Mouse (Mus musculus) frontal cortex, postnatal 36 days (tissue): ENCODE measurements around the gene Zfp423.

Source experiments
- DNase-seq, 2 experiments: peaks; one replicate each; pipeline ENCODE4 v3.0.0; 2022; ENCODE audit warnings: low spot score in 2 of 2

The Zfp423 gene

DNA sequence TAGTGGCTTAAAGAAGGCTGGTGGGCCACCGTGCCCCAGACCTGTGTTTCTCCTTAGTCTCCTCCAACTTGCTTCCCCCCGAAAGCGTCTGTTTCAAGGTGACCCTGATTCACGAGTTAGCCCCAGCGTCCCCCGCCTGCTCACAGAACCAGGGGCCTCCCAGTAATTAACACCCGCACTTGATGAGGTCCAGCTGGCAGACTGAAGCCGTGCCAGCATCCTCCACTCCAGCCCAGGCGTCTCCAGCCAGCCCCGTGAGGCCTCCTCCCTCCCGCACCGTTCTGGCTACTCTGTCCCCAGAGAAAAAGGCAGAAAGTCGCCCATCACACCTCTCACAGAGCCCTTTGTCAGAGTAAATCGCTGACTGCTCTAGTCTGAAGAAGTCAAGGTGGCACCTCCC, 213.3 kb downstream of the Zfp423 start:
- DNase-seq: no peak

DNA sequence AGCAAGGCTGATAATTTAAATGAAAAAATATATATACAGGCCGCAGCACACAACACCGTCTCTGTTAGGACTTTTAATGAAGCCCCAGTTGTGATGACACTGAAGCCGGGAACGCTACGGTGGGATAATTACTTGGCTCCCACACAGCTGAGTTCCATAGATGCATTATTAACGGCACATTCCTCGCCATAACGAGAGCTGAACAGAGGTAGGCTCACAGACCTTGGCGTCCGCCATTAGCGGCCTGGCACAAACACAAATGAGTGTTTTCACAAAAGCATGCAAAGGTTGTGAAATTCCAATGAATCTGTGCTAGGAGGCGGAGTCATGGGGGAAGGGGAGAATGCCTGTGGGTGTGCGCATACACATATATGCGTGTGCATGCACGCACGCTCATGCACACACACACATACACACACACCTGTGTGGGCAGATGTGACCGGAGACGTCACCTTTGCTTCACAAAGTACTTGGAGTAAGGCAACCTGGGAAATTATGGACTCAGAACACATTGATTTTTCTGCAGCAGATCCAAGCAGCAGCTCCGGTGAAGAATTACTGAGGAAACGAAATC, 214.2 kb downstream of the Zfp423 start:
- no peak for DNase-seq

GRCm38 (mm10) chr8:87744556-87744955, 214.8 kb downstream of the Zfp423 start:
- no peak for DNase-seq

- DNase-seq: no peak
Measured at GRCm38 (mm10) chr8:87742016-87742415, 217.4 kb downstream of the Zfp423 start.

GRCm38 (mm10) chr8:87740946-87741530, 218.4 kb downstream of the Zfp423 start:
- DNase-seq: no peak

DNA sequence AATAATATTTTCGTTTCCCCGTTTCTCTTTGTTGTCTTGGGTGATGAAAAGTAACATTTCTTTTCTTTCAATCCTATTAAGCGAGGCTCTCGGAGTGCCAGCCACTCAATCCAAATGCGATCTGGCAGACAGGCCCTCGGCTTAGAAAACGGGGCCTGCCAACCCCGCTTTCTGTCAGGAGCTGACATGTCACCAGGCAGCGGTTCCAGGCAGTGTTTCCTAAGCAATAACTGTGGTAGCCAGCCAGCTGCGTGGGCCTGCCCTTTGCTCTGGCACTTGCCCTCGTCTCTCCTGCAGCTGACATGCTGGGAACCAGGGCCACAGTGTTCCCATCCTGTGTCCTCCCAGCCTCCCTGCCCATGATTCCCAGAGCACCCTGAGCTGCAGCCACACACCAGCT, 221.5 kb downstream of the Zfp423 start:
- peak in 1 of 2 experiments; percentile 26 for DNase-seq

GRCm38 (mm10) chr8:87734902-87735301, 224.5 kb downstream of the Zfp423 start:
- DNase-seq: no peak

DNA sequence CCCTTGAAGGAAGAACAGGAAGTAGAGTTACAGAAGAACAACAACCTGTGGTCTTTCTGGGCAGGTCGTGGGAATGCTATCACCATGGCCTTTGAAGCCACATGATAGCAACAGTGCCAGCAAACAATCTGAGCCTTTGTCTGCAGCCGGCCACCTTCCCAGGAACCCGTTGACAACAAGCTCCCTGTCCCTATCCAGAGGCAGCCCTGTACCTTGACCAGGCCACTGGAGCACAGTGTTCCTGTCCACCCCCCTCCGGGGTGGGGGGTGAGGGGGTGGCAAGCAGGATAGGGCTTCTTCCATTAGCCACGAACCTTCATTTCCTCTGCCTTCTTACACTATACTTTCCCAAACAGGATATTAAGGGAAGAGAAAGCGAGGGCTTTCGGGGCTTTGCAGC, 224.9 kb downstream of the Zfp423 start:
- no peak for DNase-seq

- DNase-seq: no peak
Measured at GRCm38 (mm10) chr8:87731062-87731461, 228.3 kb downstream of the Zfp423 start.

DNA sequence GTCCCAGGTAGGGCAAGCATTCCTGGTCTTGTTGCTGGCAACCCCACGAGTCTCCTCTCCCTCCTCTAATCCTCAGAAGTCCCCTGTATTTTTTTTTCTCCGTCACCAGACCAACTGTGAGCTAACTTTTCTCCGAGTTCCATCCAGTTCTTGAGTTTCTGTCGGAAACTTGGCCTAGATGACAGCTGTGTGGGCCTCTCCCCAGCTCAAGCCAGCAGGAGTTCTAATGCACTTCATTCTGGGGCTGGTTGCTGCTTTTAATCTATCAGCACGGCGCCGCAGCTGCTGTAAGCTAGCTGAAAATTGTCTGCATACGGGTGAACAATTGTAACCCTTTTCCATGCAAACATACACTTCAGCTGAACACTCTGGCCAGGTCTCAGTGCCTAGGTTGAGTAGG, 236.4 kb downstream of the Zfp423 start:
- DNase-seq: no peak

DNA sequence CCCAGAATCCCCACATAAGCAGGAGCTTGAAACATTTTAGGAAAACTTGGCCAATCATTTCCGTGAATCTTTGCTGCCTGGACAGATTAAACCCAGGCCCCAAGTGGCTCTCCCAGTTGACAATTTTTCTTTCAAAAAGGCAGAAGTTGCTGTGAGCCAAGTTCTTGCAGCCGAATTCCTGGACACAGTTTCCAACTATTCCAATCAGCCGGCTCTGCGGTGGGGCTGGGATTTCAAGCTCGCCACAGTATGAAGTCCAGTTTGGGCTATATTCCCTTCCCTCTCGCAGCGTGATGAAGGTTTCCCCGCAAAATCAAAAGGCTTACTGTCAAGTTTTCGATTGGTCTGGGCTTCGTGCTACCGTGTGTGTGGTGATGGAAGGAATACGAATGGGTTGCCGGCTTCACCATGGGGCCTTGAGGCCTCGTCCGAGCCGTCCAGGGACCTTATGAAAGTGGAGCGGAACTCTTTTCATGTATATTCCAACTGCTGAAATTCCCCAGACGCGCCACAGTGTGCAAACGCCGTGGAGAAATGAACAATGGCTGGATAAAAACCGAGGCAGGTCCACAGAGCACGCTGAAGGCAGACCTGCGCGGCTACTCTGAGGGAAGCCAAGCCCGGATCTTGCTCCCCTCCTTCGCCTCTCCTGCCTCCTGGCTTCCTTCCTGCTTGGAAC, 240.1 kb downstream of the Zfp423 start:
- DNase-seq: no peak

- DNase-seq: no peak
Measured at GRCm38 (mm10) chr8:87717445-87717844, 241.9 kb downstream of the Zfp423 start.

GRCm38 (mm10) chr8:87716726-87717248, 242.6 kb downstream of the Zfp423 start:
- no peak for DNase-seq

DNA sequence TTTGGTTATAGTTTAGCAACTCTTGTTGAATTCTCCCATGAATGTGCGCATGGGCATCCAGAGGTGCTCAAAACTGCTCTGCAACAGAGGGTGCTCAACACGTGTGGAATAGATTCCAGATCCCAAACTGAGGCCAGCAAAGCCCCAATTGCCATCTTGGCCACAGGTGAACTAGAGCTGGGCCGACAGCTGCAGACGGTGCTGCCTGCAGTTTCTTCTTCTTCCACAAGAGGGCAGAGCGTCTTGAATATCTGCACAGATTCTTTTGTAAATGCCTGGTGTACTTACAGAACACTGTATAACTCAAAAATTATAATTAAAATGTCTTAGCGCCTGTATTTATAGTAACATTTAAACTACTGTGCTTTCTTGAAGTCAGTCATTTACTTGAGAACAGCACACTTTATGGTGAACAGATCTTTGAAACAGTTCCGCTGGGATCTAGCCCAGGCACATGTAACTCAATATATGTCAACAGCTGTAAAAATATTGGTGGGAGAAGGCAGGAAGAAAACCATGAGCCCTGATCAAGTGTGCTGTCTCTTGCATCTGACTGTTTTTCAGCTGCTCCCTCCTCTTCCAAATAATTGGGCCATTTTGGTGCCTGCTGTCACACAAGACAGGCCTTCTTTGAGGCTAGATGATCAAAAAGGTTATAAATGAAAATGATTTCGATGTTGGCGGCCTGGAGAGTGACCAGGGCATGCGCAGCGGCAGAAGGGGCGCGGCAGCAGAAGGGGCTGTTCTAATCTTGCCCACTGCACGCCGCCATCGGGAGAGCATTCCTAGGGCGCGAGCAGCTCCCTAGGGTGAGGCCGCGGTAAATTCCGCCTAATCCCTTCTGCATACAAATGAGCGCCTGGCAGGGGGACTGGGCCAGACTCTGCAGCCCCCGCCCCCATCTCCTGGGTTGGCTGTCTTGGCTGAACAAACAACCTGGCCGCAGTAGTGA, 243.4 kb downstream of the Zfp423 start:
- DNase-seq: peak; percentile 82 to 90

- DNase-seq: no peak
Measured at GRCm38 (mm10) chr8:87713946-87714345, 245.4 kb downstream of the Zfp423 start.

GRCm38 (mm10) chr8:87711955-87712354, 247.4 kb downstream of the Zfp423 start:
- no peak for DNase-seq

GRCm38 (mm10) chr8:87708127-87708637, 251.2 kb downstream of the Zfp423 start:
- no peak for DNase-seq

DNA sequence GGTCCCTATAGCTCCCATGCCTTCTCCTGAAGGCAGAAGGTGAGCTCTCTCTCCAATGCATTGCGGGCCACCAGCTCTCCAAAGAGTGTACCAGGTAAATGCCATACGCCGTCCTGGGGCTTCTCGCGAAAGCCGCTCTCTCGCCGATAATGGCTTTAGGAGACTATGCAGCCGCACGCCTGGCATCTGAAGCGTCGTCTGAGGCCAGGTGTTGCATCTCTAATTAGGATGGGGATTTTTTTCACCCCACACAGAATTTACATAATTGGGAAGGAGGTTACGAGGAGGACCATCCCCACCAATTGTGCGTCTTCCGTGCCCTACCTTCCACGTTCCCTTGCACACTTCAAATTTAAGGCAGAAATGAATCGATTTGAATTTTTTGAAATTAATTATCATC, 252.2 kb downstream of the Zfp423 start:
- DNase-seq: no peak

- DNase-seq: no peak
Measured at GRCm38 (mm10) chr8:87704756-87705155, 254.6 kb downstream of the Zfp423 start.

DNA sequence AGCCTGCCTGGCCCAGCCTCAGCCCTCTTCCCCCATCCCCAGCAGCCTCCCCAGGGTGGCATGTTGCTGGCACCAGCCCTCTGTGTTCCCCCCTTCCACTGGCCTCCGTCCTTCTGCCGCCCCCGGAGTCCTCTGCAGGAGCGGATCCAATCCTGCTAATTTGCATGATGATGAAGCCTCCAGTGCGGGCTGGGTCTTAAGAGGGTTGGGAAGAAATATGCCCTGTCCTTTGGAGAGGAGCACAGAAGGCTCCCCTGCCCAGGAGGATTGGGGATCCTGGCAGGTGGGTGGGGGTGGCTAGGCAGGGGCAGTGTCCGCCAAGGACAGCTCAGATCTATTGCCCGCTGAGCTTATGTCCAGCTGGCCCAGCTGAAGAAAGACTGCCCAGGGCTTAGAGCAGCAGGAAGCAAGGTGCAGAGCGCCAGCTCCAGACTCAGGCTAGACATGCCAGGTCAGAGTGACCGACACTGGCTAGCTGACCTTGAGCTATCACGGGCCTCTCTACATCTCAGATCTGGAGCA, 256.5 kb downstream of the Zfp423 start:
- peak; percentile 36 to 43 for DNase-seq

DNA sequence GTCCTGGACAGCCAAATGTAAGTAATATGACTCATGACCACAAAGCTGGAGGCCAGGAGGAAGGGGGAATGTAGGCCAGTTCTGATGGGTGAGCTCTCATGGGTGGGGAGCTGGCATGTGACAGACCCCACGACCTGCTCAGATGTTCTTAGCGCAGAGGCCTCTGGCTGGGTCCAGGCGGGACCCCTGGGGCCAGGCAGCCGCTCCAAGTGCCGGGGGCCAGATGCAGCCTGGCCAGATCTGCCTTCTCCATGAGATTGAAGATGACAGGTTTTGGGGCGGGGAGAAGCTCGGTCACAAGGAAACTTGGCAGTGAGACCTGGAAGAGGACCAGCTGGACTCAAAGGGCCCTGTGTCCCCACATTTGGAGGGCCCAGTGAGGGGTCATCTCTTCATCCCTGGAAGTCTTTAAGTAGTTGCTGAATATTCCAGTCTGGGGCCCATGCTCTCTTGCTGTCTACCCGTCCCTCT, 257.3 kb downstream of the Zfp423 start:
- DNase-seq: peak in 1 of 2 experiments; percentile 8
